Mouse (Mus musculus) brain, embryonic 14.5 days (tissue): ENCODE results near the gene Smarcc1.

Source experiments
- CTCF ChIP-seq: fragments of 200-500 bp; IDR thresholded peaks from 2 replicates; pipeline ENCODE4 v1.5.1; 2012; ENCODE audit warnings: inconsistent platforms, mild to moderate bottlenecking, moderate library complexity, borderline replicate concordance; ENCODE audit not compliant: insufficient read depth, insufficient read length; ENCODE audit errors: extremely low read depth
- POLR2A ChIP-seq: fragments of 200-500 bp; IDR thresholded peaks from 2 replicates; pipeline ENCODE4 v1.6.1; 2012; ENCODE audit warnings: mild to moderate bottlenecking, inconsistent platforms, borderline replicate concordance; ENCODE audit not compliant: poor library complexity, insufficient read depth, insufficient read length, severe bottlenecking; ENCODE audit errors: extremely low read depth

DNA sequence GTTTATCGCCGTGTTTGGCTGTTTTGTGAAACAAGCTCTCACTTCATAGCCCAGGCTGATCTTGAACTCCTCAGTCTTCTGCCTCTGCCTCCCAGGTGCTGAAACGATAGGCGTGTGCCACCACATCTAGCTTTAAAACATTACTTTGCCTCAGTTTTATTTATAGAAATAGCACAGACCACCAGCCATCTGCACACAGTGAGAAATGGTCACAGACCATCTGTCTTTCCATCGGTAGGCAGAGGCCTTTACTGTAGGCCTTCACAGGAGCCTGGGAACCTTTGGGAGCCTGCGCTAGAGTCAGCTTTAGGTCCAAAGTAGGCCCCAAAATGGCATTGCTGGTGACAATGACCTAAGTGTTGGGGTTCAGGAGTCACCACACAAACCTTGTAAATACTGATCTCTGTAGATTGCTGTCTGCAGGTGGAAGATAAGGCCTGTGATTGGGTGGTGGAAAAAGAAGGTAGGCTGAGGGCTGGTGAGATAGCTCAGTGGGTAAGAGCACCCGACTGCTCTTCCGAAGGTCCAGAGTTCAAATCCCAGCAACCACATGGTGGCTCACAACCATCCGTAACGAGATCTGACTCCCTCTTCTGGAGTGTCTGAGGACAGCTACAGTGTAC, 166.7 kb downstream of the Smarcc1 start:
- TF ChIP-seq POLR2A, result no peak
- no peak for TF ChIP-seq CTCF
